In genomic region chr2:19890875-19891274, GRCm38 (mm10) we compare ENCODE assay signal across 17 mouse cellular contexts. TPM values are rescaled to one million over a fixed set of nuclear protein-coding genes. Genes with fewer than 3 reads are reported as not detected.
DNase-seq lines count a peak whose midpoint lies in the region; ATAC-seq and TF ChIP-seq lines count a peak whose summit lies in the region.
"Had no signal": no experiment of that assay in that cellular context is flagged by ENCODE, and none has a peak within 500 bp of the region (broad histone marks: within the 10 kb centered on the region; RNA-seq: fewer than 3 reads in every experiment).

No protein-coding gene starts in this region.

- DNase-seq in lung, embryonic 14.5 days: no peak
- no peak for DNase-seq in lung, postnatal 25 days (ENCODE audit: low spot score)
- no peak for DNase-seq in forebrain, embryonic 10.5 days (ENCODE audit: extremely low spot score, low spot score)
- DNase-seq in urinary bladder, postnatal 10 days (ENCODE audit: low spot score): no peak
- DNase-seq: adrenal gland, adult 2 months; cerebellum, adult 11-12 months; heart, postnatal 14 days; midbrain, embryonic 14.5 days; right cerebral cortex, adult 18-20 months had no signal

- H3K9ac ChIP-seq in intestine, postnatal 0 days (ENCODE audit: low read depth, low read length): no peak overlapping the region
- H3K9ac ChIP-seq in intestine, embryonic 15.5 days: no peak overlapping the region
- H3K9ac ChIP-seq in lung, embryonic 14.5 days: no peak overlapping the region
- no peak overlapping the region for H3K9ac ChIP-seq in ES-Bruce4 (ENCODE audit: low read depth, poor library complexity, severe bottlenecking)
- H3K9ac ChIP-seq: embryonic facial prominence, embryonic 15.5 days; forebrain, embryonic 13.5 days; hindbrain, embryonic 15.5 days; liver, embryonic 15.5 days had no signal

- H3K27ac ChIP-seq in intestine, postnatal 0 days (ENCODE audit: low read depth, low read length): no peak overlapping the region
- H3K27ac ChIP-seq in intestine, embryonic 15.5 days: no peak overlapping the region
- no peak overlapping the region for H3K27ac ChIP-seq in lung, embryonic 14.5 days (ENCODE audit: low read depth)
- H3K27ac ChIP-seq in ES-Bruce4 (ENCODE audit: insufficient read depth, low read length): no peak overlapping the region
- H3K27ac ChIP-seq in cortical plate, adult 2 months (ENCODE audit: insufficient read depth, low read length): no peak overlapping the region
- no peak overlapping the region for H3K27ac ChIP-seq in forebrain, embryonic 10.5 days
- H3K27ac ChIP-seq: embryonic facial prominence, embryonic 15.5 days; forebrain, embryonic 13.5 days; hindbrain, embryonic 15.5 days; liver, embryonic 15.5 days had no signal

- no peaks in the 10 kb centered on the region for H3K27me3 ChIP-seq in intestine, postnatal 0 days (replicated peaks; ENCODE audit: control insufficient read depth, insufficient read depth, low read length)
- H3K27me3 ChIP-seq in intestine, embryonic 15.5 days (replicated peaks): no peaks in the 10 kb centered on the region
- H3K27me3 ChIP-seq in lung, embryonic 14.5 days (ENCODE audit: insufficient read depth, low read length): no peaks in the 10 kb centered on the region
- no peaks in the 10 kb centered on the region for H3K27me3 ChIP-seq in ES-Bruce4 (ENCODE audit: control insufficient read depth, insufficient read depth, low read length, poor library complexity, severe bottlenecking)
- no peaks in the 10 kb centered on the region for H3K27me3 ChIP-seq in forebrain, embryonic 10.5 days (ENCODE audit: poor library complexity, severe bottlenecking)
- H3K27me3 ChIP-seq: embryonic facial prominence, embryonic 15.5 days; forebrain, embryonic 13.5 days; hindbrain, embryonic 15.5 days; liver, embryonic 15.5 days had no signal

- no peaks in the 10 kb centered on the region for H3K9me3 ChIP-seq in intestine, postnatal 0 days (ENCODE audit: control insufficient read depth)
- H3K9me3 ChIP-seq in intestine, embryonic 15.5 days: no peaks in the 10 kb centered on the region
- H3K9me3 ChIP-seq in lung, embryonic 14.5 days (ENCODE audit: low read depth, low read length): no peaks in the 10 kb centered on the region
- H3K9me3 ChIP-seq in ES-Bruce4 (replicated peaks; ENCODE audit: control insufficient read depth, insufficient read depth, low read length, poor library complexity, severe bottlenecking): no peaks in the 10 kb centered on the region
- H3K9me3 ChIP-seq in forebrain, embryonic 10.5 days: no peaks in the 10 kb centered on the region
- H3K9me3 ChIP-seq: embryonic facial prominence, embryonic 15.5 days; forebrain, embryonic 13.5 days; hindbrain, embryonic 15.5 days; liver, embryonic 15.5 days had no signal

- TF ChIP-seq CTCF in intestine, postnatal 0 days (IDR thresholded peaks at IDR 0.05; ENCODE audit: low read depth): peak; percentile 40
- peak; percentile 49 for TF ChIP-seq CTCF in lung, embryonic 14.5 days (IDR thresholded peaks at IDR 0.05; ENCODE audit: low read depth)
- peak; percentile 48 for TF ChIP-seq CTCF in ES-Bruce4 (IDR thresholded peaks at IDR 0.05; ENCODE audit: low read depth, low read length)
- peak; percentile 25; the same call in 1 of the 2 replicates for TF ChIP-seq CTCF in cortical plate, adult 2 months (IDR thresholded peaks at IDR 0.05; ENCODE audit: extremely low read depth, insufficient read depth, low read length)

- H3K4me2 ChIP-seq in intestine, postnatal 0 days (replicated peaks; ENCODE audit: low read depth): no peak overlapping the region
- H3K4me2 ChIP-seq in intestine, embryonic 15.5 days (replicated peaks): no peak overlapping the region
- no peak overlapping the region for H3K4me2 ChIP-seq in lung, embryonic 14.5 days
- H3K4me2 ChIP-seq: embryonic facial prominence, embryonic 15.5 days; forebrain, embryonic 13.5 days; hindbrain, embryonic 15.5 days; liver, embryonic 15.5 days had no signal

- no peak for TF ChIP-seq EP300 in ES-Bruce4 (IDR thresholded peaks at IDR 0.05; ENCODE audit: insufficient read depth, low read depth, low read length)

- H3K4me1 ChIP-seq in intestine, postnatal 0 days (replicated peaks; ENCODE audit: control insufficient read depth, insufficient read depth, low read length): no peaks in the 10 kb centered on the region
- H3K4me1 ChIP-seq in intestine, embryonic 15.5 days (replicated peaks): no peaks in the 10 kb centered on the region
- H3K4me1 ChIP-seq in lung, embryonic 14.5 days (ENCODE audit: insufficient read depth): no peaks in the 10 kb centered on the region
- H3K4me1 ChIP-seq in ES-Bruce4 (ENCODE audit: control insufficient read depth, insufficient read depth, low read length): no peaks in the 10 kb centered on the region
- H3K4me1 ChIP-seq in cortical plate, adult 2 months (ENCODE audit: control insufficient read depth, insufficient read depth, low read length): no peaks in the 10 kb centered on the region
- H3K4me1 ChIP-seq in forebrain, embryonic 10.5 days: no peaks in the 10 kb centered on the region
- H3K4me1 ChIP-seq: embryonic facial prominence, embryonic 15.5 days; forebrain, embryonic 13.5 days; hindbrain, embryonic 15.5 days; liver, embryonic 15.5 days had no signal

- TF ChIP-seq POLR2A in ES-Bruce4 (IDR thresholded peaks at IDR 0.05; ENCODE audit: insufficient read depth, low read length): no peak
- TF ChIP-seq POLR2A in cortical plate, adult 2 months (IDR thresholded peaks at IDR 0.05; ENCODE audit: extremely low read depth, insufficient read depth, low read length): no peak

- no peak for ATAC-seq in intestine, postnatal 0 days
- no peak for ATAC-seq in intestine, embryonic 15.5 days
- no peak for ATAC-seq in lung, embryonic 14.5 days (ENCODE audit: insufficient read depth)
- ATAC-seq: forebrain, embryonic 13.5 days had no signal

- H3K36me3 ChIP-seq in intestine, postnatal 0 days (ENCODE audit: control insufficient read depth, insufficient read depth): no peaks in the 10 kb centered on the region
- H3K36me3 ChIP-seq in intestine, embryonic 15.5 days: no peaks in the 10 kb centered on the region
- H3K36me3 ChIP-seq in lung, embryonic 14.5 days (ENCODE audit: insufficient read depth): no peaks in the 10 kb centered on the region
- H3K36me3 ChIP-seq in ES-Bruce4 (ENCODE audit: control insufficient read depth, insufficient read depth, low read length, poor library complexity, severe bottlenecking): no peaks in the 10 kb centered on the region
- H3K36me3 ChIP-seq in forebrain, embryonic 10.5 days (replicated peaks): no peaks in the 10 kb centered on the region
- H3K36me3 ChIP-seq: embryonic facial prominence, embryonic 15.5 days; hindbrain, embryonic 15.5 days; liver, embryonic 15.5 days had no signal

- H3K4me3 ChIP-seq in intestine, postnatal 0 days (ENCODE audit: low read depth, low read length): no peak overlapping the region
- H3K4me3 ChIP-seq in intestine, embryonic 15.5 days (replicated peaks): no peak overlapping the region
- no peak overlapping the region for H3K4me3 ChIP-seq in lung, embryonic 14.5 days (ENCODE audit: low read depth, low read length)
- H3K4me3 ChIP-seq in ES-Bruce4 (ENCODE audit: low read depth, low read length): no peak overlapping the region
- H3K4me3 ChIP-seq in cortical plate, adult 2 months (ENCODE audit: insufficient read depth, low read length): no peak overlapping the region
- no peak overlapping the region for H3K4me3 ChIP-seq in forebrain, embryonic 10.5 days
- H3K4me3 ChIP-seq: embryonic facial prominence, embryonic 15.5 days; forebrain, embryonic 13.5 days; hindbrain, embryonic 15.5 days; liver, embryonic 15.5 days had no signal

- 40% methylated on average over 4 of the region's 4 CpGs for WGBS in intestine, postnatal 0 days
- WGBS in intestine, embryonic 15.5 days: 36% methylated on average over 4 of the region's 4 CpGs
- WGBS in lung, embryonic 14.5 days: 36% methylated on average over 4 of the region's 4 CpGs
- WGBS in forebrain, embryonic 10.5 days: 46% methylated on average over 4 of the region's 4 CpGs

RNA-seq across cellular contexts. Expression of gene Etl4, which starts 18.7 kb away (rescaled TPM):
- polyA plus RNA-seq in intestine, postnatal 0 days (2015; fragmentation: Nextera tagmentation; extraction: Ambion mirVana): 16.1 and 17.5 TPM in 2 replicates
- polyA plus RNA-seq in intestine, embryonic 15.5 days (2015; fragmentation: Nextera tagmentation; extraction: Ambion mirVana): 31.2 and 32.8 TPM in 2 replicates
- 33.4 and 34.7 TPM in 2 replicates for polyA plus RNA-seq in lung, embryonic 14.5 days (2014; fragmentation: Nextera tagmentation; extraction: Ambion mirVana)
- polyA plus RNA-seq in ES-Bruce4 (2011; ENCODE audit: insufficient read depth, insufficient read length, low read depth, missing spikeins): 154 and 172 TPM in 2 replicates
- polyA plus RNA-seq in cortical plate, adult 2 months (2012; rRNA removed): 90.7 and 91.2 TPM in 2 replicates
- polyA plus RNA-seq in forebrain, embryonic 10.5 days (2016; fragmentation: Nextera tagmentation; extraction: Ambion mirVana): 20.0 and 21.3 TPM in 2 replicates
